Mouse (Mus musculus): ENCODE measurements around the gene Raver1. TPM values are rescaled to one million over a fixed set of nuclear protein-coding genes. Genes with fewer than 3 reads are reported as not detected.
A peak's percentile ranks its signal among the peaks of the same experiment; 100 is the strongest.

Gene Raver1
- 10 to 100 TPM; 43.9 to 78.6 (median 56.6) TPM for total RNA-seq (2022)

DNA sequence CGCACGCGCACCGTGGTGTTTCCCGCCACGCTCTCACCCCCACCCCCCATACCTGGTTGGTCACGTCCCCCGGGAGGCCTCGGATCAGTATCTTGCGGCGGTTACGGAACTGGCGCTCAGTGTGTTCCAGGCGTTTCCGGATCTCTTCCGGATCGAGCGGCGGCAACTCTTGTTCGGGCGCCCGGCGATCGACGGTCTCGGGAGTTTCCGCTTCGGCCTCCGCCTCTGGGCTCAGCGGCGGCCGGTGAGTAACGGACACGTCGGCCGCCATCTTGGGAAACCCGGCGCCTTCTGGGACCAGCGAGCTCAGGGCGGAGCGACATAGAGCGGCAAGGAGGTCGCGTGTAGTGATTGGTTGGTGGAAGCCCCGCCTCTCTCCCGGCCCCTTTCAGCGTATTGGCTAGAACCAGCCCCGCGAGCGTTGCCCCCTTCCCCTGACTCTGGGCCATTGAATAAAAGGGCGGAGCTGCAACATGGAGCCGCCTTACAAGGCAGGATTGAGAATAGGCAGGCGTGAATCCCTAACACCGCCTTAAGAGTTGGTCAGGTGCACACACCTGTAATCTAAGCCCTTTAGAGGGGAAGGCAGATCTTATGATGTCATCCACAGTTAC lies at the start of gene Raver1, which contains the start of gene Gm38431:
Raver1 (minus strand) TSS at position 302 of the 614 bp plus-strand sequence.
Gm38431 (minus strand) TSS at position 291 of the 614 bp plus-strand sequence.
- DNase-seq = peak; percentile 98

- DNase-seq = no peak
Measured at GRCm38 (mm10) chr9:21138386-21138785, 46.6 kb upstream of the Raver1 start.

DNA sequence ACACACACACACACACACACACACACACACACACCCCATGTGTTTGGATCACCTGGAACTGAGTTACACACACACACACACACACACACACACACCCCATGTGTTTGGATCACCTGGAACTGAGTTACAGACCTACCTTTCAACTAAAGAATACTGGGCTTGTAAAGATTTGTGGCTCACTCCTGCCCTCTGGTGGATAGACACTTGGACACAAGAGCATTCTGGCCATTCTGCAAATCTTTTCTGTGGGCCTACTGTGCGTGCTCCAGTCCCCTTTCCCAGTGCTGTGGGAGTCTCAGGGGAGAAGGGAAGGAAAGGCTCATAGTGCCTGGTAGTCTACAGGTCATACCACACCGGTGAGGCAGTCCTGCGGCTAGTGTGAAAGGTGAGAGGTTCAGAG lies 45.4 kb upstream of the Raver1 start:
- DNase-seq = no peak

GRCm38 (mm10) chr9:21136401-21136800 lies 44.6 kb upstream of the Raver1 start:
- DNase-seq = no peak

- no peak for DNase-seq
Measured at GRCm38 (mm10) chr9:21135941-21136381, 44.2 kb upstream of the Raver1 start.

GRCm38 (mm10) chr9:21135329-21135890 lies 43.6 kb upstream of the Raver1 start:
- no peak for DNase-seq

- peak; percentile 38 for DNase-seq
Measured at GRCm38 (mm10) chr9:21134595-21135328, 43.0 kb upstream of the Raver1 start.

DNA sequence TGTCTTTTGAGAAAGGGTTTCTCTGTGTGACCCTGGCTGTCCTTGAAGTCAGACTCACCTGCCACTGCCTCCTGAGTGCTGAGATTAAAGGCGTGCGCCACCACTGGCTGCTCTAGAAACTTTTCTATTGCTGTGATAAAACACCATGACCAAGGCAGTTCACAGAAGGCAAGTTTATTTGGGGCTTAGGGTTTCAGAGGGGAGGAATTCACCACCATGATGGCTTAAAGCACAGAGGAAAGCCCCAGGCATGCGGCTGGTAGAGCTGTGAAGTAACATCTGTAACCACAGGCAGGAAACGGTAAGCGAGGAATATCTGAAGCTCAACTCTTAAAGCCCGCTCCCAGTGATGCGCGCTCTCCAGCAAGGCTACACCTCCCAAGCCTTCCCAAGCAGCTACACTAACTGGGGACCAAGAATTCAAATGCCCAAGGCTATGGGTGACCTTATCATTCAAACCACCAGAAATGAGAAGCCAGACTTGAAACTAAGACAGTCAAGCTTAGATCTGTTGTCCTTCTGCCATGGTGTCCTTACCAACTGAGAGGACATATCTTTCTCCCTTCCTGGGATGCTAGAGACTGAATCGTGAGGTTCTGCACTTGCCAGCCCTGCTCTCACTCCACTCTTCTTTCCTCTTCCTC lies 41.4 kb upstream of the Raver1 start:
- no peak for DNase-seq

DNA sequence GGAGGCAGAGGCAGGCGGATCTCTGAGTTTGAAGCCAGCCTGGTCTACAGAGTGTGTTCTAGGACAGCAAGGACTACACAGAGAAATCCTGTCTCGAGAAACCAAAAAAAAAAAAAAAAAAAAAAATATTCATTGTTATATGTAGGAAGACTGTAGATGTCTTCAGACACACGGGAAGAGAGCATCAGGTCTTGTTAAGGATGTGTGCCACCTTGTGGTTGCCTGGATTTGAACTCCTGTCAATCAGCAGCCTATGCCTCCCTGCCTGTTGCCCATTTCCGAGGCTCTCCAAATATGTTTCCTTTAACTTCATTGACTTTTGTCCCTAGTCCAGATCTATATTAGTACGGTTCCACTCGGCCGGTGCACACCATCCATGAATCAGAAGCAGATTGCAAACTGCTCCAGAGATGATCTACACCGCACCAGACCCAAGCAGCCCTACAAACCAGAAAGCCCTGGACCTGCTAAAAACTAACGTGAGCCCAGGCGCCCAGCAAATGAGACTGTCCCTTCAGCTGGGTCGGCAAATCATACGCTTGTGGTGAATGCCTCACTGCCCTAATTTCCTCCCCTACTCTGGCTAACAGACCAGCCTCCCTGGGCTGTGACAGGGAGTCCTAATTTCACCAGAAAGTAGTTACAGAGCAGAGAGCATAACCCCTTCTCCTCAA lies 40.4 kb upstream of the Raver1 start:
- no peak for DNase-seq

- DNase-seq = peak; percentile 94
Measured at GRCm38 (mm10) chr9:21131059-21131956, 39.5 kb upstream of the Raver1 start, which contains the start of gene Tyk2. TSS of gene Tyk2 (minus strand) at chr9:21131243.

- DNase-seq = no peak
Measured at GRCm38 (mm10) chr9:21126259-21126627, 34.4 kb upstream of the Raver1 start.

DNA sequence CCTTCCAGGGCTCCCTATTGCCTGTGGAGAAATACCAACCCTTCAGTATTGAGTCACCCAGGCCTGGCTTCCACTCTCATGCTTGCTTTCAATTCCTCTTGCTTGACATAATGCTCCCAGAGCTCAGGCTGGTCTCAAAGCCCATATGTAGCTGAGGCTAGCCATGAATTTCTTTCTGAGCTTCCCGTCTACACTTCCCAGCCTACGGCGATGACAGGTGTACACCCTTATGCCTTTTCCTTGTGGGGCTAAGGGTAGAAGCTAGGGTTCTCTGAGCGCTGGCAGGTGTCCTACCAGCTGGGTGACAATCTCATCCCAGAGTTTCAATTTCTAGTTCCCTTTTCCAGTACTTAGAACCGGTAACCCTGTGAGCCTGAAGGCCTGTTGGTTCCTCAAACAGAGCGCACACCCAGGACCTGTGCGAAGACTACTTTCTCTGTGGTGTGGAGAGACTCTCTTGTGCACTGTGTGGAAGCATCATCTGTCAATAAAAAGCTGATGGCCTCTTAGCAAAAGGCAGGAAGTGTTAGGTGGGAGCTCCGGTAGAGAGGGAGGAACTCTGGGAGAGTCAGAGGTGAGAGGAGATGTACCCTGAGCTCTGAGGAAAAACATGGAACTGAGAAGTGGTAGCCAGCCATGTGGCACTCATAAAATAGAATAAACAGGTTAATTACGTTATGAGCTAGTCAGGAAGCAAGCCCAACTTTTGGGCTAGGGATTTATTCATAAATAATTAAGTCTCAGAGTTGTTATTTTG lies 33.9 kb upstream of the Raver1 start:
- no peak for DNase-seq

- no peak for DNase-seq
Measured at GRCm38 (mm10) chr9:21124837-21125236, 33.0 kb upstream of the Raver1 start.

DNA sequence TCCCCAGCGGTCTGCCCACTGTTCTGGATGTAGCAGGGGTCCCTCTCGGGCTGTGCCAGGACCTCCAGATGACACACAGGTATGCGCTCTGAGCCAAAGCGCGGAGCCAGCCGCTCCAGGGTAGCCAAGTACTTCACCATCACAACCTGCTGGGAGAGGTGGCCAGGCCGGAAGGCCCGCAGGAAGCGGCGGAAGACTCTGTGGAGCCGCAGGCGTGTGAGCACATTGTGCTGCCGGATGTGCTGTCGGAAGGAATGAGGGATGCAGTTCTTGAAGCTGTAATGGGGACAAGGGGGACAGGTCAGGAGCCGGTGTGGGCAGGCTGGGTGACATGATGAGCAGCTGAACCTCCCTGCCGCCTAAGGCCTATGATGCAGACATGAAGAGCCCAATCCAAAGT lies 29.7 kb upstream of the Raver1 start:
- DNase-seq = no peak

DNA sequence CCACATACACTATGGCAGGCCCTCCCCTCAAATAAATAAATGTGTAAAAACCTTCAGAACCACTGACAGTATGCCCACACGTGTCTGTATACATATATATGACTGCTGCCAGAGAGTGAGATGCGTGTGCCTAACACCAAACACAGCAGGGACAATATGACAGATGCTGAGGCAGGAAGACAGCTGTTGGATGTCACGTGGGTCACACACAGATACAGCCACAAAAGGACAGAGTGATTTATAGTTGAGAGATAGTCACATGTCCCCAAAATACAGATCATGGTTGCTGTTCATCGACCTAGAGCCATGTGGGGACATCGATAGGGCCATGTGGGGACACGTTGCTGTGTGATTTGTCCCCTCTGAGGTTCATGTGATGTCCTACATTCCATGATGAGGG lies 25.3 kb upstream of the Raver1 start:
- DNase-seq = no peak

GRCm38 (mm10) chr9:21115105-21115504 lies 23.3 kb upstream of the Raver1 start:
- no peak for DNase-seq

DNA sequence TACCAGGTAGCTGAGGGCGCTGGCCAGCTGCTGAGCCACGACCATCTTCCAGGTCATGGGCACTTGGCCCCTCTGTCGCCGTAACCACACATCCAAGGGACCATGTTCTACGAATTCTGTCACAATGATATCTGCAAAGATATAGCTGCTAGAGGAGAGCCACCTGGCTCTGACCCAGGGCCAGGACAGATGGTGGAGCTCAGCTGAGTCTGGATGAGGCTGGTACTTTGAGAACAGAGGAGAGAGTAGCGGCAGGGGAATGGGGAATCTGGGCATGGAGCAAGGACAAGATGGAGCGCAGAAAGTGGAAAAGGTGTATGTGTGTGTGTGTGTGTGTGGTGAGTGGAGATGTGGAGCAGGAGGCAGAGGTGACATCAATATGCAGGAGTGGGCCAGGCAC lies 22.4 kb upstream of the Raver1 start:
- no peak for DNase-seq

- DNase-seq = no peak
Measured at GRCm38 (mm10) chr9:21113751-21114150, 21.9 kb upstream of the Raver1 start.

- DNase-seq = no peak
Measured at GRCm38 (mm10) chr9:21107607-21108237, 15.9 kb upstream of the Raver1 start.
